Mouse (Mus musculus) adrenal gland, postnatal 25 days (tissue): ENCODE measurements around the gene Peak1. TPM values are rescaled to one million over a fixed set of nuclear protein-coding genes. Genes with fewer than 3 reads are reported as not detected.

Experiments
- DNase-seq: peaks from one replicate; pipeline ENCODE4 v3.0.0; 2021; ENCODE audit warnings: mixed read lengths
- total RNA-seq: library from RNA; stranded (reverse); gene quantifications from 2 replicates; pipeline ENCODE4 v1.2.3, GENCODE M21; 2021

Peak1 gene
- total RNA-seq, 1 experiment from 2014 or later, result 64.9 TPM

DNA sequence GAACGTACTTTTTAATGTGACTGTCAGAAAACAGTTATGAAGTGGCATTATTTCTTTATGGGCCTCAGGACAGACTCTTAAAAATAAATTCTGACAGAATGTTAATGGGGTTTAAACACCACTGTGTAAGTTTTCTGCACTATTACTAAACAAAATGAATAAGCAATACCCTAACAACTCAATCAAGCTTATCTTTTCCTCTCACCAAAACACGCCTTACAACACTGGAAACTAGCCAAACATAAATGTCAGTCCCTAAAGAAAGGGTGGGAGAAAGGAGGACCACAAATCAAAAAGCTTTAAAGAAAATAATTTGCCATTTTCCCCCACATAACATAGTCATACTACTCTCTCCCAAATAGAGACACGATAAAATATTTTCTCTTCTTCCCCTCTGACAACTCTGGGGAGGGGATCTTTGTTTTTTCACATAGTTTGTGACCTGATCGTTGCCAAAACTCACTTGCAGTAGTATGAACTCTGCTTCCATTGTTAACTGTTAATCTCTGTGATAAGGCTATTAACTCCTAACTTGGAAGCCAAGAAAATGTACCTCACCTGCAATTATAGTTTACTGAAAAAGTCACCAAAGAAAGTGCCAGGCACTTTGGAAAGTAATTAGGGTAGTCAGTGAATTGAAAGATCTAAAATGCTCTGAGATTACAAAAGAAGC is 1.8 kb downstream of the Peak1 start:
- DNase-seq, result no peak

DNA sequence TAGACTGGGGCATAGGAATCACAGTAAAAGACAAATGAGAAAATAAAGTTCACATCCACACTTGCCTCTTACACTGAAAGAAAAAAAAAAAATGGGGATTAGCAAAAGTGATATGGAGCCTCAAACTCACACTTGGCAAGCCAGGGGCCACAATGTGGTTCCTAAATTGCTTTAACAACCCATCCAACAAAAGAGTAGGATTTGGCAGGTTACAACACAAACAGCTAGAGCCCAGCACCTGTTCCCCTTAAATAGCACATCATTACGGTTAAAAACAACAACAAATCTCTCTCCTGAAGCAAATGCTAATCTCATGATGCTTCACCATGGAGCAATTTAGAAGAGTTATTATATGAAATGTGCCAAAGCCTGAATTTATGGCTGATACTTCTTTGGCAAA is 2.5 kb downstream of the Peak1 start:
- DNase-seq, result no peak

DNA sequence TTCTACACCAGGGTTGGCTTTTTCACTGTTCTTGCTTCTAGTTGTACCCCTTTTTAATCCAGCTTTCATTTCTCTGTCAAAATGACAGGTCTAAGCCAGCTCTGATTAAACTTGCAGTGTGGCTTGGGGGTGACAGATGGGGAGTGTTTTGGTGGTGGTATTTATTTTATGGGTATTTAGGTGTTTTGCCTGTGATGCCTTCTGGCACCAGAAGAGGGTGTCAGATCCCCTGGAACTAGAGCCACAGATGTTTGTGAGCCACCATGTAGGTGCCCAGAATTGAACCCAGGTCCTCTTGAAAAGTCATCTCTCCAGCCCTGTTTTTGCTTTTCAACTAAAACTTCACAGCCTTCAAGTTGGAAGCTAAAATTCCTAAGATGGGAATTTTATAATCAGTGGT is 3.5 kb downstream of the Peak1 start:
- DNase-seq, result no peak

DNA sequence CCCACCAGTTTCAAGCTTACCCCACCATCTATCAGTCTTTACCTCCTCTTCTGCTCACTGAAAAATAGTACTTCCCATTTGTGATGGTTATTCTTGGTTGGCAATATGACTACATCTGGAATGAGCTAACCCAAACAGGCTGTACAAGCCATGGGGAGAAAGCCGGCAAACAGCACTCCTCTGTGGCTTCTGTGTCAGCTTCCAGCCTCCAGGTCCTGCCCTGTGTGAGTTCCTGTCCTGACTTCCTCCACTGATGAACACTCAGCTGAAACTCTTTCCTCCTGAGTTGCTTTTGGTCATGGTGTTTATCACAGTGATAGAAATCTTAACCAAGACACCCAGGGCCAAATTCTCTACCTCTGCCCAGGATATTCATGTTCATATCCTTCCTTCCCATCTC is 5.2 kb downstream of the Peak1 start:
- no peak for DNase-seq

DNA sequence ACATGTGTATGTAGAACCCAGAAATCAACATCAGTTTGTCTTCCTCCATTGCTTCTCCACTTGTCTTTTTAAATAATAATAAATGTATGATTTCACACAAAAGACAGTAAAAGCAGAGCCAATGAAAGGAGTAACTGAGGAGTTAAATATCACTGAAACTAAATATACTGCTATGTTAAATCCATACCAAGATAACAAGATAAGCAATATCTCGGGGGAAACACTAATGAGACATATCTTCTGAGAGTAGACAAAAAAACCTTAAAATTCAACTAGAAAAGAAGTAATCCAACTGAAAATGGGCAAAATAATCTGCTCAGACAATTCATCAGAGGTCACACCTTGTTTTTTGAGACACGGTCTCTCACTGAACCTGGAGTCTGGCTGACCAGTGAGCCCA is 7.9 kb downstream of the Peak1 start:
- DNase-seq, result no peak

DNA sequence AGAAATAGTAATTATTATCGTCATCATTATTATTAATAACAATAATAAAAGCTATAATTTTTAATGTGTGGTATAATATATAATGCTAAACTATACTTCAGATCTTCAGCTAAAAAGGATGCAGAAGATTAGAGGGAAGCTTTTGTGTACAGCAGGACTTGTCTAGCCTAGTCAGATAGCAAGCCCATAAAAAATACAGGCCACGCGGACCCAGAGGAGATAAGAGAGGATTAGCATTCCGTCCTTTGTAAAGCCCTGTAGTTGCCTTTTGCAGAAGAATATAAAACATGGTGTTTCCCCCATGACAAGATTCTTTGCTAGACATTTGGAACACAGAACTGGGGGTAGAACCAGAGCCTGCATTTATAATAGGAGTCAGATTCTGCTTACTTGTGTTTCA is 13.2 kb downstream of the Peak1 start:
- DNase-seq, result no peak

DNA sequence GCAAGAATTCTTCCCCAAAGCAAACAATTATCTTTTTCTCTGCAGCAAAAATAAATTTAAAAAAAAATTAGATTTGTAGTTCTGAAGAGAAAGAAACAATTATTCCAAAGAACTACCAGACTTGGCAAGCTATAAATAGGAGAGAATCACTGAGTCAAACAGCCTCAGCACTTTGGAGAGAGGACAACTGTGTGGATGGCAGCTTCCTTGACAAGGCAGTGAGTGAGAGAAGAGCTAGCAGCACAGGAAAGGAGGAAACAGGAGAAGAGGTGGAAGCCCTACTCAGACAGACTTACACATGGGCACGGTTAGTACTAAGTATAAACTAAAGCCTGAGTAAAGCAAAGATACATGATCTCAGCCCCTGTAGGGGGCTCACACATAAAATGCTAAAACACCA is 21.6 kb downstream of the Peak1 start:
- DNase-seq, result no peak

DNA sequence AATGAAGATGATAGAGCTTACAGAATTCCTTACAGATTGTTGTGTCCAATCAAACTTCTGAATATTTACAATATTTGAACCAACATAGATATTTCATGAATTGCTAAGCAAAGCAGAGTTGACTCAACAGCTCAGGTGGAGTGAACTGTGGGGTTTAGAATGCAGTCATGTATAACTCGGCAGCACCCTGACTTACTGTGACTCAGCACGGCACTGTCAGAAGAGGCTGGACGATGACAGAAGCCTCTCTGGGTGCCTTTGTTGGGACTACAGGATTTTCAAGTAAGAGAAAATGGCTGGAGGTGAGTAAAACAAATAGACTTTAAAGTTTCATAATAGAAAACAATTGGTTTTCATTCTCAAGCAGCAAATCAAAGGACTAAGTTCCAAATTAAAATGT is 25.0 kb downstream of the Peak1 start:
- no peak for DNase-seq

DNA sequence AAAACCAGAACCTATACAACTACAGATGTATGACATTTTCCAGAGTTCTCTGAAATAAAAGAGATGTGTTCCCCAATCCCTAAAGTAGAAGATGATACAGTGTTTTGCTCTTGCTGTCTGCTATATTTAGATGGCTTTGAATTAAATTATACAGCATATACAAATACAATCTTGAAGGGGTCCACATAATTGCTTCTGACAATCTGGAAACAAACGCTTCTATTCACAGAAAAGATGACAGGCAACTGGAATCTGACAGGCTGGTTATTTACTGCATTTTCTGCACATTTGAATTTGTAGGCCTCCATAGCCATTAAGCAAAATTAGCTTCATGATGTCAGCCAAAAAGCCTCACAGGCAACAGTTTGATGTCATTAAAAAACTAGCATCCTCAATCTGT is 35.1 kb downstream of the Peak1 start:
- DNase-seq, result no peak

DNA sequence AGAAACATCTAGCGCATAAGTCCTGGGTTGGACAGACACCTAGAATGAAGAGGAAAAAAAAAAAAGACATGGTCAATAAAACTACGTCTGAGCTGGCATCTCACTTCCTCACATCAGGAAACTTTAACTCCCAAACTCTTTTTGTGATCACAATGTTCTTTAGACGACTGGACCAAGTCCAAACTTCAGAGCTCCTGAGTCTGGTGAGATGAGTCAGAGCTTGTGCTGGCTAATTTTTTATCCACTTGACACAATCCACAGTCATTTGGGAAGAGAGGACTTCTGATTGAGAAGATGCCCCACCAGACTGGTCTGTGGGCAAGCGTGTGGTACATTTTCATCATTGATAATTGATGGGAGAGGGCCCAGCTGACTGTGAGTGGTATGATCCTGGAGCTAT is 43.5 kb downstream of the Peak1 start:
- DNase-seq, result no peak

DNA sequence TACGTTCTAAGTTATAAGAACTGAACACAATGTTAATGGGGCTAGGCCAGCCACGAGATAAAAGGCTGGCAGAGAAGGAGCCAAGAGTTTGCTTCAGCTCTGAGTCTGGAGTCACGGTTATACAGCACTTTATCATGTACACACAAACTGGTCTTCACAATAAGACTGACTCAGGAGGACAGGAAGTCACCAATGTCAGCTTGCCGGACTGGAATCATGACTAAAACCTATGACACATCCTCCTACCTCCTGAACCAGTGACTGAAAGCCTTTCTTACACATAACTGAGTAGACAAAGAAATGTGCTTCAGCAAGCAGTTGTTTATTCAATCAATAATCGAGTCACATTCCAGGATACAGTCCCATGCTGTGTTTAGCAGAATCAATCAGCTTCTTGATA is 47.2 kb downstream of the Peak1 start:
- DNase-seq, result no peak

DNA sequence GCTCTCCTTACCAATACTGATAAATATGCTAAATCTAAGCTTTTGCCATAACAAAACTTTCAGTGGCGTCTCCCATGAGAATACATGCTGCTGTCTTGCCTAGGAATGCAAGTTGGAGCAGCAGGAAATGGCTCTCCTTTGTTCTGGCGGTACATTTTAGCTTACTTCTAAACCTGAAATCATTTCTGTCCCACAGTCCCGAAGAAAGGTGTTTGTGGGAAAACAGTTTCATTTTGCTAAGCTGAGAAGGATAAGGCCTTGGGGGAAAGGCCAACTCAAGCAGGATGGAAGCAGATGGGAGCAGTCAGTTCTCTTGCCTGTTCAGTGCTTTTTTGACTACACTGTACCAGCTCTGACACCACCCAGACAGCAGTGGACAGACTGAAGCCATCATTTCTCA is 49.1 kb downstream of the Peak1 start:
- no peak for DNase-seq

DNA sequence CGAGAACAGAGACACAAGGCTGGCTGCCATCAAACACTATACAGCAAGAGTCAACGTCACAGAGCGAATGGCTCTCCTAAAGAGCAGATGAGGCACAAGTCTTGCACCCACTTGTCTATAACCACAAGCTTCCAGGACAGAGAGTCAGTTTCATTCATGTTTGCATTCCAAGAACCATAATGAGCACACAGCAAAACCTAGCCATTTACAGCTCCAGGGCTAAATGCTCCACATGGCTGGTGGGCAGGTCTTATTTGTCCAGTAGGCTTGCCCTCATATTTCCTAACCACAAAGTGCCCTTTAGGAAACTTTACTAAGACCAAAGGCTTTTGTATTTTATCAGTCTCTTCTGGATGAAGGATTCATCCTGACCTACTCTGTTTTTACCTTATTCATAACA is 54.6 kb downstream of the Peak1 start:
- no peak for DNase-seq

DNA sequence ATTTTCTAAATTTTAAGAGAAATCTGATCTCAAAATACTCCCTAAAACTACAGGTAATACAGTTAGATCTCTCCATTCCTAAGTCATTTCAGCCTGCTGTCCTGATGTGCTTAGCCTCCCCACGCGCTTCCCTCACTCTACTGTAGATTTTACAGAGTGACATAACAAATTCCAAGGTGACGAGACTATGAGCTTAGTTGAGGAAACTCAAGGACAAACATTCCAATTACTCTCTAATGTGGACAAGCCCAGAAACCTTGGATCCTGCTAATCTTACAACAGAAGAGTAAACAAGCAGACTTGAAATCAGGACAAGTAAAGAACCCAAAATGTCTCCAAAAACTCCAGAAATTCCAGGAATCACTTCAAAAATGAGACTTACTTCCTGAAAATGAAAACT is 58.6 kb downstream of the Peak1 start:
- DNase-seq, result no peak

DNA sequence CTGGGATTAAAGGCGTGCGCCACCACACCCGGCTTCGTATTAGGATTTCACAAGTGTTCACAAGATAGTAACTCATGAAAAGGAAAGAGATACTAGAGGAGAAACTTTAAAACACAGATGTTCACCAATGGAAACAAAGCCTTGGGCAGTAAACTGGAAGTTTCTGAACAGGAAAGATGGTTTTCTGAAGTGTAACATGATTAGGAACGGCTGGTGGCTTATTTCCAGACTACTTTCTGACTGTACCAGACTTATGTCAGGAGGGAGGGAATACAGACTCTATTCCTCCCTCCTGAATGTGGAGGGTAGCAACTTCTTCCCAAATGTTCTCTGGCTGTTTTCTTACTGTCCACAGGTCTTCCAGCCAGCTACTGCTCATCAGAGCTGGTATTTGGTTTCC is 62.7 kb downstream of the Peak1 start:
- no peak for DNase-seq

DNA sequence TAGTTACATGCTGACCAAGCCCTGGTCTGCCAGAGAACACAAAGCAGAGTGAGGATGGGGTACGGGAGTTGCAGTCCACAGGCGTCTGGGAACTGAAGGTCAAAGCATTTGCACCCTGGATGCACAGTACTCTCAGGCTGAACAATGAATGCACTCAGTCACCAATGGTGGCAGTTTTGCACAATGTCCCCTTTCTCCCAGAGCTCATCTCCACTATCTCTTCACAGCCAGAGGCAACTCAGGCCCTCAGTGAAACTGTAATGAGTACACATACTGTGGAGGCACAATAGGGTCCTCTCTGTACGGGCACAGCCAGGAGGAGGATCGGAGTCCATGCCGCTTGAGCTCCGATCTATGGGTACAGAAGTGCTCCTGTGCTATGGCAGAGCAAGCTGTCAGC is 71.5 kb downstream of the Peak1 start:
- DNase-seq, result no peak

DNA sequence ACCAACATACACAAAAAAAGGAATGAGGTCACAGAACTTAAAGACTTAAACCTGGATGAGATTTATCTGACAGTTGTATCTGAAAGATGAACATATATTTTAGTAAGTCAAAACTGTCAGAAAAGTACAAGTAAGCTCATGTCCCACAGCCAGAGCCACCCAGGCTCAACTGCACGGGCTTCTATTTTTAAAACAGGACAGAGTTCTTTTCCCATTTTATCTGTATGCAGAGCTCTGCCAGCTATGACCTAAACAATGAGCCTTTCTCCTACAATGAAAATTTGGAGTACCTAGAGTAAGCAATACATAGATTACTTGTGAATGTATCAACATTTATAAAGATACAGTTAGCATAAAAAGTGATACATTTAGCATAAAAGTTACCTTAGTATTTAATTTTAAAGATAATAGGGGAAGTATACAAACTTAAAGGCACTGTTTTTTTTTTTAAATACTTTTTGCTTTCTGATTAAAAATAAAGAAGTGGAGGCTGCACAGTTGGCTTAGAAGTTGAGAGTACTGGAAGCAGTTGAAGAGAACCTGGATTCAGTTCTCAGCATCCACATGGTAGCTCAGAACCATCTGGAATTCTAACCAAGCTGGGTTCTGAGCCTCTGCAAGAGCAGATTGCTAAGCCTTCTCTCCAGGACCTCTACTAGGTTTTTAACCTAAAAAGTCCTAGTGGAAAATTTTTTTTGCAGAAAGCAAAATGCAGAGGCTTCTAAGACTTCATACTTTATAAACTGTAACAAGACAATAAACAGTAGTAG is 78.3 kb downstream of the Peak1 start:
- no peak for DNase-seq

DNA sequence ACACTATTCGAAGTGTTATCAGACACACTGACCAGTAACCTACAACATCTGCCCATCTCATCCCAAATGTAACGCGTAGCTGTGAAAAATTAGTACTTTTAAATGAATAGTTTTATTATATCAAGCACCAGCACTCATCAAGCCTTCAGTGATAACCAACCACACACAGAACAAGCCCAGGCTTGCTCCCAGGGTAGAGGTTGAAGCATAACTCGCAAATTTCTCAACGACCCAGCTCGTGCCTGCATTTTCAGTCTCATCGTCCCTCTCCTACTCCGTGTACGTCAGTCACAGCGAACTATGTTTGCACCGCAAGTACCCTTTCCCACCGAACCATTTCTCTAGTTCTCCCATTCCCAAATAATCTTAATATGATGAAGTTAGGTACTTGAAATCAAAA is 83.5 kb downstream of the Peak1 start:
- no peak for DNase-seq

DNA sequence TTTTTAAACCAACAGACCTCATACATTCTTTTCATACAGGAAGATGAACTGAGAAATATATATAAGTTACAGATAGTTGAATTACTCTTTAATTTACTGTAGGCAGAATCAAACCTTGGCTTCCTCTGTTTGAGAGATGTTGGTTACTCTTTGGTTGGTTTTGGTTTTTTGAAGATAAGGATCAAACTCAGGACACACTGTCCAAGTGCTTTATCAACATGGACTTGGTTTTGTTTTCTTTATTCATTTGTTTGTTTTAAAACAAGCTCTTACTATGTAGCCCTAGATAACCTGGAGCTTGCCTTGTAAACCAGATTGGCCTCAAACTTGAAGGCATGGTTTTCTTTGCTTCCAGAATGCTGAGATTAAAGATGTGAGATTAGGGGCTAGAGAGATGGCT is 85.1 kb downstream of the Peak1 start:
- DNase-seq, result no peak

DNA sequence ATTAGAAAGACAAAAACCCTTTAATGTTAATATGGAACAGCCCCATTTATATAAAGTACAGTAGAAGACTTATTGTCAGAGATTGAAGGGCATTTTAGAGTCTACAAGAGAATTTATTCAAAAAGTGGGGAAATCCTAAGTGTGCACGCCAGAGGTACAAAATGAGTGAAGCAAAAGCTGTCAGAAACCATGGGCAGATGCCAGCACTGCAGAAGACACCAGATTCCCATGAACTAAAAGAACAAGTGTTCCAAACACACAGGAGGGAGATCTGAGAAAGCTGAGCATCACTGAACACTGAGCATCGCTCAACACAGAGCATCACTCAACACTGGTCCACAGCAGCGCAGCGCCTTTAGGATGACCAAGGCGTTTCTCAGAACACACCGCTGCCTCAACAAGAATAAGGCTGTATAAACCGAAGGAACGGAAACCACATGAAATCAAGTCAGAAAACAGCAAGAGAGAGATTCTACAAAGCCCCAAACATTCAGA is 91.3 kb downstream of the Peak1 start:
- no peak for DNase-seq

DNA sequence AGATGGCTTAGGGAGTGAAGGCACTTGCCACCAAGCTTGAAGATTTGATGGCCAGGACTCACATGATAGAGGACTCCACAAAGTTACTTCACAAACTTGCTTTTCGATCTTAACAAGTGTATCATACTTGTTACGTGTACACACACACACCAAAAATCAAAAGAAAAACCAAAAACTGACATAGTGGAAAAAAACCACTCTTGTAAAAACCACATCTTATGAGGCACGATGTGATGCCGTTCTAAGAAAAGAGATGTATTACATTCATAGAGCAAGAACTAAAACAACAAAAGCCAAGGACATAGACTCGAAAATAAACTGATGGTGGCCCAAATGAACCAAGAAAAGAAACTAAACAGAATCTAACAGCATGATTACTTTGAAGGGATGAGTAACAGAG is 92.1 kb downstream of the Peak1 start:
- no peak for DNase-seq

DNA sequence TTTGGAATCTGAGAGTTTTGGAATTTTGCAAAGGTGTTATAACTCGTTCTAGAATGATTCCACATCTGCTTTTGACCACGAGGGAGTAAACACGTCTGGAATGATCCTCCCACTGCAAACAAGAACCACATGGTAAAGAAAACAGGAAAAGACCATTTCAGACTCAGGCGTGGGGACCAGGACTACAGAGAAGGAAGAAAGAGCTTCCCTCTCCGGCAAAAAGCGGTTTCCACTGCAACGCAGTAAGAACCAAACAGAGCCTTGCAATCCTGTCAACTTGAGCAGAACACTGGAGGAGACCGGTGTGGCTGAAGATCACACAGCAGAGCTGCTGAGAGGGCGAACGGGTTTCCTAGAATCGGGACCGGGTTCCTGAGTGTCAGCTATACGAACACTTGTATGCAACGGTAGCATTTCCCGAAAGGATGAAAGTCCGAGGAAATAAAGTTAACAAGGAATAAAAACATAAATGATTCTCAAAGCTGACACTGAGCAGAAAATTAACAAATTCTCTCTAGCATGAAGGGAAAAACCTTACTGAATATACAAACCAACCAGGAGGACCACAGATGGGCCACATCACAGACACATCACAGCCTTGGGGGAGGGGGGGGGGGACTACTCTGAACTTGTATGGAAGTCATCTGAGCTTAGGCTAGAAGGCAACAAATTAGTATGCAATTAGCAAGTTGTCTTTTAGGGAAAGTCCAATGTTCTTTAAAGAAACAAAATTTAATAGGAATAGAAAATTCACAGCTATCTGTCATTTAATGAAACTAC is 93.1 kb downstream of the Peak1 start:
- DNase-seq, result no peak

DNA sequence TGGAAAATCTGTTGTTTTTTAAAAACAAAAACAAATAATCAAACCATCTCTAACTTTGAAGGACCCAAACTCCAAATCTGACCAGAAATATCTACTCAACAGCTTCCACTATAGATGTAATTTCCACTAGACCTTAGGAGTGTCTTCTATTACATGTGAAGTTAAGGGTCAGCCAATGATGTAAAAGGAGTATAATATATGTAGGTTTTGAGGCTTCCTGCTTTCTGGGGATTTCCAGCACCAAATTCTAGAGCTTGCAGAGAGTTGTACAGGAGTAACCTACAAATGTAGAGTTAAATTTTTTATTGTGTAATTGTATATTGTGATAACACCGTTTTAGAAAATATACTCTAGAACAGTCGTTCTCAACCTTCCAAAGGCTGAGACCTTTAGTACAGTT is 96.6 kb downstream of the Peak1 start:
- no peak for DNase-seq
